Mouse (Mus musculus): ENCODE results near the gene Gm20773. TPM values are rescaled to one million over a fixed set of nuclear protein-coding genes. Genes with fewer than 3 reads are reported as not detected.
"Not testable (repeated sequence)": the region's sequence is repeated elsewhere in the genome, so short reads cannot be mapped to it uniquely, and the experiment has no call there.

The Gm20773 gene
- not detected in 2 replicates for polyA plus RNA-seq (2012; rRNA removed)

DNA sequence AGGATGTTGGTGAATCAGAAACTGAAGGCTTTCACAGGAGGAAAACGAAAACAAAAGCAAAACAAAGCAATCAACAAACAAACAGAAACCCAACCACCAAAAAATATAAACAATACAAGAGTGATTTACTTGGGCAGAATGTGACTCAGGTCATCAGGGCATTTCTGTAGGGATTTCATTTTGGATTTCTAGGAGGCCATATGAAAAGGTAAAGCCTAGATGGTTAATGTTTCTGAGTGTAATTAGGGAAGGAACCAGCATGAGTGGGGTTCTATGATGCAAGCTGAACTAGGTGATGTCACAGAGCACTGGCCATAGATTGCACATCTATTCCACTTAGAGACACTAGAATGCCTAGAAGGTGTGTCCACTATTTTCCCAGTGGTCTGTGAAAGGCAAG, at the start of gene Gm20773:
Gene Gm20773, plus strand, starts transcription at position 301 of the 400 bp plus-strand sequence.
- DNase-seq (ENCODE audit: low read depth), result not testable (repeated sequence)

- DNase-seq (ENCODE audit: low read depth), result not testable (repeated sequence)
These were observed 28.3 kb upstream of the Gm20773 start, which contains the start of gene Gm21866 for GRCm38 (mm10) chrY:13465479-13465878. Gene Gm21866, minus strand, starts transcription at chrY:13465579.

Other genes starting within 250 kb of the Gm20773 start
- gene Gm21440, start 241.6 kb upstream of the Gm20773 start, polyA plus RNA-seq (2012; rRNA removed), result not detected in 2 replicates
- not detected in 2 replicates for gene Gm21454, start 241.6 kb upstream of the Gm20773 start, polyA plus RNA-seq (2012; rRNA removed)
- not detected in 2 replicates for gene Gm21725, start 145.0 kb upstream of the Gm20773 start, polyA plus RNA-seq (2012; rRNA removed)
- not detected in 2 replicates for gene Gm21866, start 28.4 kb upstream of the Gm20773 start, polyA plus RNA-seq (2012; rRNA removed)

Data from brain, embryonic 14.5 days (tissue).